Mouse (Mus musculus): ENCODE results near the gene Ndufa8. TPM values are rescaled to one million over a fixed set of nuclear protein-coding genes. Genes with fewer than 3 reads are reported as not detected.

Ndufa8 gene
- total RNA-seq (2015; ENCODE audit: low replicate concordance) (16.9 and 28.4 TPM in 2 replicates), total RNA-seq (2017; ENCODE audit: low replicate concordance) (6.5 and 9.3 TPM in 2 replicates)

DNA sequence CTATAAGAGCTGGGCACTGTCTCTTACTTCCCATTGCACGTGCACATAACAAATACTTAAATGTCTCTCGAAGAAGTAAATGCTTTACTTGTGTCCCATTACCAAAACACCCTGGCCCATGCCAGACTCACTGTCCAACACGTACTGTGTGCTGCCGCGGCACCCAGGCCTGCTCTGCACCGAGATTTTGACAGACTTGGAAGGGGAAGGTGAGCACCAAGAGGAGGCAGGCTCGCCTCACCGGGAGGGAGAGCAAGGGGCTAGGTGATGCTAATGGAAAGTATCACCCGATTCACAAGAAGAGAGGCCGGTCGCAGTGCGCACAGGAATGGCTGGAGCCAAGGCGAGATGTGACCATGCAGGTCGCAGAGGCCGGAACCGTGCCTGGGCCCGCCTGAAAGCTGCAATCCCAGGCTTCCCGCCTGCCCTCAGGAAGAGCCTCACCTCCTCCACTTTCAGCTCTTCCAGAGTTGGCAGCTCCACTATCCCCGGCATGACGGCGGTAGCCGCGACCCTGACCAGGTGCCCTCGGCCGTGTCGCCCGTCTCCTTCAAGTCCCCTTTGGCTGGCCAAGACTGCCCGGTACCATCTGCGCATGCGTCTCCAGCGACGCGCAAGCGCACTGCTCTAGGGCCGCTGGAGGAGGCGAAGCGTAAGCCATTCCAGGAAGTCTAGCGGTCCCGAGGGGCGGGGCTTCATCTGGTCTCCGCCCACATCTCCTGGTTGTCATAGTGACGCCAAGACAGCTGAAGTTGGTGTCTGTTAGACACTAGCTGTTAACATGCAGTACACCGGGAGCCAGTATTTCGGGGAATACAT, at the start of gene Ndufa8, which contains the start of gene Morn5:
Gene Ndufa8 (minus strand): TSS at position 659 of the 819 bp plus-strand sequence.
Gene Morn5 (plus strand): TSS at position 711 of the 819 bp plus-strand sequence.
- peak; percentile 97 for ATAC-seq (replicated peaks; ENCODE audit: low FRiP score, poor library complexity, severe bottlenecking)

DNA sequence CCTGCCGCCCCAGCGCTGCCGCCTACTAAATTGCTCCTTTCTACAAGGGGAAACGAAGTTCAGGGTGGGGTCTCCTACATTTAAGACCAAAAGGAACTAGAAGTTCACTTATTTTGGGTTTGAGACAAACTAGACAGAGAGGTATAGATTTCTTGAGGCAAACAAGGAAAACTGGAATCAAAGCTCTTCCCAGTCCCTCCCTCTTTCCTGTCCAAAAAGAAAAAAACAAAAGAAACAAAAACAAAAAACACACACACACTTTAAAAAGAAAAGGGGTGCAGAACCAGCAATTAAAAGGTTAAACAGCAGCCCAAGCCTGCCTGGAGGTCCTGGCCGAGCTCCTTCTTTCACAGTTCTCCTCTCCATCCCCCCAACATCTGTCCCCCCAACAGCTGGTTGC, 48.8 kb upstream of the Ndufa8 start:
- no peak for ATAC-seq (replicated peaks; ENCODE audit: low FRiP score, poor library complexity, severe bottlenecking)

DNA sequence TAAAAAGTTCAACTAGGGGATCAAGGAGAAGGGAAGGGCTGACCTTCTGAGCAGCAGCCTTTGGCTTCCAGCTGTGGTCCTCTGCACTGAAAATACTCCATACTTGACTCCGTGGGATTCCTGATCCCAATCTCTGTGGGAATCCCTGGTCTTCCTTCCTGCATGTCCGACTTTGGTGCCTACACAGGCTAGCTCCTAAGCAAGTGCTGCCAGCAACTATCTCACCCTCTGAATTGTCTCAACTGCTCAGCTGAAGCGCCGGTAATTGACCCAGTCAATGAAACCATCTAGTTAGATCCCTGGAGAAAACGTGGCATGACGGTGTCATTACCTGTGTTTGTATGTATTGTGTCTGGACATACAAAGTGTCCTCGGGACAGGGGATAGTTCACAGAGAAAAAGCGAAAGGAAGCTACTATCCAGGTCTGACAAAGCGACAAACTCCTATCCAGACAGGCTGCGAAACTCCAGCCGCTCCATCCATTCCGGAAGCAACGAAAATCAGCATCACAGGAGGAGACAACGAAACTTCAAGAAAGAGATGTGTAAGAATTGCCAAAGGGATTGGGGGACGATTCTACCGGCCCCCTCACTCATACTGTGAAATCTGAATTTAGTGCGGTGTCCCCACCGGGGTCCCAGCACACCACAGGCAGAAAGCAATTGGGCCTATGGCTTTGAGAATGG, 48.1 kb upstream of the Ndufa8 start:
- ATAC-seq (replicated peaks; ENCODE audit: low FRiP score, poor library complexity, severe bottlenecking), result no peak

DNA sequence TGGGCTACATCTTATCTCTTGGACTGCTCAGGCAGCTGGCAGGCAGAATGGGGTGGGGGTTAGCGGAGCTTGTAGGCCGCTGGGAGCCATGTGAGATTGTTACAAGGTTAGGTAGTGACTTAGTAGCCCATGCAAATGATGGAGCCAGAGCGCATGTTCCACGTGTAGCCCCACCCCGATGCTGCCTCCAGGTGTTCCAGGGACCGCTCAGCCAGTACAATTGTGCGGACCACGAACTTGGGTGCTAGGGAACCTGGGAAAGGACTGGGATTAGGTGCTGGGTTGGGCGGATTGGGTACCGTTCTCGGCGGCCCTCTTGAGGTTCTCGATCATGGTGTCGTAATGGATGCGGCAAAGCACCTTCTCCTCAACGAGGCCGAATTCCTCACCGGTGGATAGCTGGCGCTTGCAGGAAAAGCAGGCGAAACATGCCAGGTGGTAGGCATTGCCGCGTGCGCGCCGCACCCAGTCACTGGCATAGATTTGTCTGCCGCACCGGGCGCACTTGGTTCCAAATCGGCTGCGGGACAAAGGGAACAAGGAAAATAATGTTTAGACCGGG, 44.8 kb upstream of the Ndufa8 start:
- no peak for ATAC-seq (replicated peaks; ENCODE audit: low FRiP score, poor library complexity, severe bottlenecking)

DNA sequence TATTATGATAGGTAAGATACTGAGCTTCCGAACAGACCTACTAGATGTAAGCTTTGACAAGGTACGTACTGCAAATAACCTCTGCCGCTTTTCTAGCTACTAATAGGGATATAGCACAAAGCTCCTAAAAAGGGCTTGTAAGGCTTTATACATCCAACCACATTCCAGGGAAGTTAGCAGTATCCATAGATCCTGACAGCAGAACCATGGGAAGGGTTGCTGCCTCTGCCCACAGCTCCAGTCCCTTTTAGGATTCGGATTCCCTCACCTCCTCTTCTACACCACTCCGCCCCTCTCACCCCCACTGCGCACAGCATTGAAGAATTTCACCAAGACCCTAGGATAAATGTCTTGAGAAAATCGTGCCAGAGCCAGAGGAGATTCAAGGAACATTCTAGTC, 44.1 kb upstream of the Ndufa8 start:
- ATAC-seq (replicated peaks; ENCODE audit: low FRiP score, poor library complexity, severe bottlenecking), result no peak

GRCm38 (mm10) chr2:36092748-36093147, 43.5 kb upstream of the Ndufa8 start:
- ATAC-seq (replicated peaks; ENCODE audit: low FRiP score, poor library complexity, severe bottlenecking), result no peak

DNA sequence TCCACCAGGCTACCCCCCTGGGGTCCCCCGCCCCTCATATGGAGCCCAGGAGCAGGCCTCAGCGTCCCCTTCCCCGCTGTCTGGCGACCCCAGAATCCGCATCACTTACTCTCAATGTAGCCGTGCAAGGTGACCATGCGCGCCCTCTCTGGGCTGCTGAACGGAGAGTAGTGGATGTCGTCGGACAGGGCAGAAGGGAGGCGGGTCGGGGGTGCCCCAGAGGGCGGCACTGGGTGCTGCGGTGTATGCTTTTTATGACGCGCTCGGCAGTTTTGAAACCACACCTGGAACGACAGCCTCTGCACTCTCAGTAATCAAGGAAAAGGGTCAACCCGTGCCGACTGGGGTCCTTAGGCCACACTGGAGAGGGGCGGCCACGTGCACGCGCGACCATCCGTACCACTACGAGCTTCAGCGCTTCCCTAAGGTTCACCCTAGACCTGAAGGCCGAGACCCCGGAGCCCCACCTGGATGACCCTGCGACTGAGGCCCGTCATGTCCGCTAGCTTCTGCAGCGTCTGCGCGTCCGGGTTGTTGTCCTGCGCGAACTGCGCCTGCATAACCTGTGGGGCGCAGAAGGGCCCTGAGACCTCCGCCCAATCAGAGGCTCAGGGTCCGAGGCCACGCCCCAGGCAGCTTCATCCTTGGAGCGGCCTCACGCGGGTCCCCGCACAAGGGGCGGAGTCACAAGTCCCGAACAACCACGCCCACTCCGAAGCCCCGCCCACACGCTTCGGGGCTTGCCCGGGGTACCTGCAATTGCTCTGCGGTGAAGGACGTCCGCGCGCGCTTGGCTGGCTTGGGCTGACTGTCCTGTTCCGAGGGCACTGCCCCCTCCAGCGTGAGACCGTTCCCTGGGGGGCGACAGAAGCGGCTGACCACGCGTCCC, 41.9 kb upstream of the Ndufa8 start:
- ATAC-seq (replicated peaks; ENCODE audit: low FRiP score, poor library complexity, severe bottlenecking), result 0 out of 2 replicates have a peak, but pooled peaks have one; percentile 34

GRCm38 (mm10) chr2:36089190-36089589, 40.0 kb upstream of the Ndufa8 start:
- ATAC-seq (replicated peaks; ENCODE audit: low FRiP score, poor library complexity, severe bottlenecking), result no peak

GRCm38 (mm10) chr2:36085041-36085440, 35.8 kb upstream of the Ndufa8 start:
- ATAC-seq (replicated peaks; ENCODE audit: low FRiP score, poor library complexity, severe bottlenecking), result no peak

- ATAC-seq (replicated peaks; ENCODE audit: low FRiP score, poor library complexity, severe bottlenecking), result no peak
Measured at GRCm38 (mm10) chr2:36082802-36083580, 33.8 kb upstream of the Ndufa8 start.

GRCm38 (mm10) chr2:36081446-36081845, 32.2 kb upstream of the Ndufa8 start:
- ATAC-seq (replicated peaks; ENCODE audit: low FRiP score, poor library complexity, severe bottlenecking), result no peak

DNA sequence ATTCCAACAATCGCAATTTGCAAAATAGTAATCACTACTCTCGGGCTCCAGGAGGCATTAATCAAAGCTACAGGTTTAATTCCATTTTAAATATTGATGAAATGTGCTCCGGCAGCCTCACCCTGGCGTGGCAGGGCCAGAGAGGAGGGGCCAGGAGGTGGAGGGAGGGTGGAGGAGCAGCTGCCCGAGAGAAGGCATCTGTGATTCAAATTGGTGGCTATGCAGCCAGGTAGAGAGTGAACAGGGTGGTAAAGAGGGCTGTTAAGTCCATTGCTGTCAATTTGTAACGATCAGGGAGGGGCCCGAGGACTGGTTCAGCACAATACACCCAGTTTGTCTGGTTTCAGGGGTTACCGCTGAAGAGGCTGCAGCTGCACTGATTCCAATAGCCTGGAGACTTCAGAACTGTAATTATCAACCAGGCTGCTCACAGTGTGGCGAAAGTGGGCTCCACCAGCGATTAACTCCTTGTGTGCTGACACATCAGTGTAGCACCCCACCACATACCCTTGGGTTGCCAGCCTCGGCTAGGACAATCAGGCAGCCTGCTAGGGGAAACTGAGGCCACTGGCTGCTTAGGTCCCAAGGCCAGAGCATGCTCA, 28.1 kb upstream of the Ndufa8 start:
- no peak for ATAC-seq (replicated peaks; ENCODE audit: low FRiP score, poor library complexity, severe bottlenecking)

DNA sequence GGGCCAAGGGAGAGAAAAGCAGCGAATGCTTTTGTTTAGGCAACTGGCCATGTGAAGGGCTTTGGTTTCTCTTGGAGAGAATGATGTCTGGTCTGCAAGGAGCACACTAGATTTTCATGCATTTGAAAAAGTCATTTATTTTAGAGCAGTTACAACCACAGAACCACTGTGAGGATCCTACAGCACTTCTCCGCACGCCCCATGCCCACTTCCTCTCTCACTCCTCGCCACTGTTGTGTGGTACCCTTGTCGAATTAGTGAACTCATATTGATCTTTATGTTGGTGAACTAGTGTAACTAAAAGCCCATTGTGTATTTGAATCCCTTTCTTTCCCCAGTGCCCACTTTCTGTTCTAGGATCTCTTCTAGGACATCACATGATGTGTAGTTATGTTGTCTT, 26.0 kb upstream of the Ndufa8 start:
- ATAC-seq (replicated peaks; ENCODE audit: low FRiP score, poor library complexity, severe bottlenecking), result no peak

GRCm38 (mm10) chr2:36073781-36074180, 24.6 kb upstream of the Ndufa8 start:
- no peak for ATAC-seq (replicated peaks; ENCODE audit: low FRiP score, poor library complexity, severe bottlenecking)

GRCm38 (mm10) chr2:36071660-36072305, 22.6 kb upstream of the Ndufa8 start:
- no peak for ATAC-seq (replicated peaks; ENCODE audit: low FRiP score, poor library complexity, severe bottlenecking)

DNA sequence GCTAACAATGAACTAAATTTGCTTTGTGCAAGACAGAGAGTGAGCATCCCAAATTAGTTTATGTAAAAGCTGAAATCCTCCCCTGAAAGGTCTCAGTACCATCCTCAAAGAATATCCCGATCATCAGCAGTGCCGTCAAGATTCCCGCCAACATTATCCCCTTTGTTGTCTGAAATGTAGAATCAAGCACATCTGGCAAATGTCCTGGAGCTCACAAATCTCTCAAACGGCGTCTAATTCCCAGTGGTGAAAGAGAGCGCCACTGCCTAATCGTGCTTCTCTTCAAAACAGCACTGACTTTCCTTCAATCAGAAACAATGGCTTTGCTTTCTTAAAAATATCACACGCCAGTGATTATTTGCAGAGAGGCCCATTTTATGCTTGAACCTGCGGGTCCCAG, 17.9 kb upstream of the Ndufa8 start:
- no peak for ATAC-seq (replicated peaks; ENCODE audit: low FRiP score, poor library complexity, severe bottlenecking)

DNA sequence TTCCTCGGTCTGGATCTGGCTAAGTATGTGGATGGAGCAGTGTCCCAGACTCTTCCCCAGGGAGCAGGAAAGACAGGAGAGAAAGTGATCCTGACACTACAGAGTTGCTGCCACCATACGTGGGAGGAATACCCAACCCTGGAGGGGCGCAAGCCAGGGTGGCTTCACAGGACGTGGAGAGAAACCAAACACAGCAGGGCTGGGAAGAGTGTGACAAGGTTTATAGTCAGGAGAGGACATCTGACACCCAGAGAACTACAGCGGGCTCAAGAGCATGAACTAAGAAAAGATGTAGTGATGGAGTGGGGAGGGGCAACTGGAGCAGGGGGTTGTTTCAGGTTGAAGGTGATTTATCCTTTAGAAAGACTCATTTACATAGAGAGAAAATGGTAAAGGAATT, 12.2 kb upstream of the Ndufa8 start:
- ATAC-seq (replicated peaks; ENCODE audit: low FRiP score, poor library complexity, severe bottlenecking), result no peak

GRCm38 (mm10) chr2:36056248-36056647, 7.0 kb upstream of the Ndufa8 start:
- ATAC-seq (replicated peaks; ENCODE audit: low FRiP score, poor library complexity, severe bottlenecking), result no peak
